Mouse (Mus musculus) ovary, postnatal 36 days (tissue): ENCODE data around the gene 1700008O03Rik.

Experiments used
- DNase-seq: peaks from one replicate; pipeline ENCODE4 v3.0.0; 2022; ENCODE audit warnings: low spot score, mixed read lengths

Gene 1700008O03Rik

DNA sequence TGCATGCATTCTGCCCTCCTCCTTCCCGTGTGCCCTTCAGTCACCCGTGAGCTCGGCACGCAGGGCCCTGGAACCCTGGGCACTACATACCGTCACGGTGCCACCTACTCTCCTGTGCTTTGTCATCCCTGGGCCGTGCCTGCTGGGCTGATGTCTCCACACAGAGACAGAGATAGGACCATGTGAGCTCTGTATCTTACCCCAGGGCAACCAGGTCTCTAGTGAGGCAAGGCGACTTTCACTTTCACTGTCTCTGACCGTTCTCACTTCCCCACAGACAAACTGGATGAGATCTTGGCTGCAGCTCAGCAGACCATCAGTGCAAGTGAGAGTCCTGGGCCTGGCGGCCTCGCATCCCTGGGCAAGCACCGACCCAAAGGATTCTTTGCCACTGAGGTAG lies 41.0 kb downstream of the 1700008O03Rik start:
- DNase-seq = no peak

GRCm38 (mm10) chr7:44343459-44344015 lies 42.1 kb downstream of the 1700008O03Rik start:
- no peak for DNase-seq

- no peak for DNase-seq
These were observed 43.9 kb downstream of the 1700008O03Rik start for GRCm38 (mm10) chr7:44341714-44342113.

- DNase-seq = no peak
These were observed 44.5 kb downstream of the 1700008O03Rik start for GRCm38 (mm10) chr7:44341119-44341518.

GRCm38 (mm10) chr7:44340226-44340625 lies 45.4 kb downstream of the 1700008O03Rik start:
- DNase-seq = no peak

DNA sequence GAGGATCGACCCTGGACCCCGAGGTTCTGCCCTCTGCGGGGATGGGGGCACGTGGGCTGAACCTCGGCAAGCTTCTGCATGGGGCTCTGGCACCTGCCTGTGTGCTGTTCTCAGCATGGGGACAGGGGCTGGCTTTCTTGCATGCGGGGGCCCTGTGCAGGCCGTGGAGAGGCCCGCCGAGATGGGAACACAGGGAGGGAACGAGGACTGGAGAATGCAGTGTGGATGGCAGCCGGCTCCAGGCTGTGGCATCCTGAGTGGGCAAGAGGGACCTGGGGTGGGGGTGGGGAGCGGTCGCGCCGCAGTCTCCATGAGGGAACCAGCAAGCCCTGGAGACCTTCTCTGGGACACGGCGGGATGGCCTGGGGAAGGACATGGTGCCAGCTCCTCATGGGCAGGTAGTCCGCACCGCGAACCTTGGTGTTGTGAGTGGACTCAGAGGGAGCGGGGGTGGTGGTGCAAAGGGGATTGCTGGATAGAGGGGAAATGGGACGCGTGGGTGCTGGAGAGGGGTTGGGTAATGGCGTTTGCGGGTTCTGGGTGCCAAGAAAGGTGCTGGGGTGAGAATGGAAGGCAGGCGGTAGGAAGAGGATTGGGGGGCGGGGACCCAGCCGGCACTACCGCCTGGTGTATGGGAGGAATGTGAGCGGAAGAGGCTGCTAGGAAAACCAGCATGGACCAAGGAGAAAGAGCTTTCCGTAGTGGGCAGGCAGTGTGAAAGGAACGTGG lies 48.3 kb downstream of the 1700008O03Rik start:
- DNase-seq = no peak

GRCm38 (mm10) chr7:44336046-44337021 lies 49.3 kb downstream of the 1700008O03Rik start:
- DNase-seq = no peak

GRCm38 (mm10) chr7:44335031-44335878 lies 50.4 kb downstream of the 1700008O03Rik start:
- no peak for DNase-seq

DNA sequence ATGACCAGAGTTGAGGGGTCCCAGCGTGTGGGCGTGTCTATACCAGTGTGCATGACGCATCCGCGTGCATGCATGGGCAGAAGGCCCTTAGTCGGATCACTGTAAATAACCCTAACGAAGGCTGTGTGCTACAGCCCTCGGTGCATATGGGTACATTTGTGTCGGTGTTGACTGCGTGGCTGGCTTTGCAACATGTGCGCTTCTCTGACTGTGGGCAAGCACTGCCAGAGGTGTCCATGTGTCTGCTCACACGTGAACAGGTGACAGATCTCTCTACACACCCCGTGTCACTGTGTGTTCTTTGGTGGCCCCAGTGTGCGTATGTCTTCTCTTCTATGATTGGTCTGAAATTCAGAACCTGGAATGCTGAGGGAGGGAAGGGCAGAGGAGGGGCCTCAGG lies 51.5 kb downstream of the 1700008O03Rik start:
- no peak for DNase-seq

- no peak for DNase-seq
These were observed 53.3 kb downstream of the 1700008O03Rik start for GRCm38 (mm10) chr7:44332336-44332735.

DNA sequence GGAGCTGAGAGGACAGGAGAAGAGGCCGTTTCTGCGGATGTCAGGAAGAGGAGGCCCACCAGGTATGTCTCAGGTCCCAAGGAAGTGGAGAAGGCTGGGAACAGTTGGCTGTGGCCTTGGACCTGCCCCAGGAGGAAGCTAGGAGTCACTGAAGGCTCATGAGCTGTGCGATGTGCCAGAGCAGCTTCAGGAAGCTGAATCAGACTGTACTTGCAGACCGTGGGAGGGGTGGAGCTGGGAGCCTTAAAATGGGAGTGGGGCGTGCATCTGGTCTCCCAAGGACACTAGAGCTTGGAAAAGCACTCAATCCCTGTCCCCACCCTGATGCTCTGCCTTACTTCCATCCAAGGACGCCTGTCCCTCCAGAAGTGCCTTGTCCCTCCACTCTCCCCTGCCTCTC lies 59.0 kb downstream of the 1700008O03Rik start:
- no peak for DNase-seq

DNA sequence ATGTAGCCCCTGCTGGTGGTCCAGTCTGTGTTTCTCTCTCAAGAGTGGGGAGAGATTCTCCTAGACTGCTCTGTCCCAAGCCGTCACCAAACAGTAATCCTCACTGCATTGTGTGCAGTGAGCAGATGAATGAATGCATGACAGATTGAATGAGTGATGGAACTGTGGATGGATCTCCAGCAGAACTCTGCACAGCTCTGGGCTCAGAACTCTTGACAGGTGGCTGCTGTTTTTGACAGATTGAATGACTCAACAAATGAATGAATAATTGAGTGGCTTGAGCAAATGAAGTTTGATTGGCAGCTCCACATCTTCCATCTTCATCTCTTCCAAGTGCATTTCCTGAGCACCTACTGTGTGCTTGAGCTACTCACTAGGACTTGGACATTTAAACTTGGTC lies 63.3 kb downstream of the 1700008O03Rik start:
- no peak for DNase-seq

GRCm38 (mm10) chr7:44320886-44321285 lies 64.7 kb downstream of the 1700008O03Rik start:
- DNase-seq = no peak

GRCm38 (mm10) chr7:44317913-44318312 lies 67.7 kb downstream of the 1700008O03Rik start:
- no peak for DNase-seq

DNA sequence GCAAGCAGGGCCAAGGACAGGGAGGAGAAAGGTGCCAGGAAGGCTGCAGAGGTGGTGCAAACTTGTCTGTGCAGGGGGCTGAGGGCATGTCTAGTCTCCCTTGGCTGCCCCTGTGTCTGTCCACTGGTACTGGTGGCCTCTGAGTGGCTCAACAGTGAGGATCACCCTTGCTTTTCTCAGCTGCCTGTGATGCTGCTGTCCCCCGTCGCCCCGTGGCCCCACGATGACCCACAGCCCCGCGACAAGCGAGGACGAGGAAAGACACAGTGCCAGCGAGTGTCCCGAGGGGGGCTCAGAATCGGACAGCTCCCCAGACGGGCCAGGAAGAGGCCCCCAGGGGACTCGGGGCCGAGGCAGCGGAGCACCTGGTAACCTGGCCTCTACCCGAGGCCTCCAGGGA lies 73.1 kb downstream of the 1700008O03Rik start:
- no peak for DNase-seq

DNA sequence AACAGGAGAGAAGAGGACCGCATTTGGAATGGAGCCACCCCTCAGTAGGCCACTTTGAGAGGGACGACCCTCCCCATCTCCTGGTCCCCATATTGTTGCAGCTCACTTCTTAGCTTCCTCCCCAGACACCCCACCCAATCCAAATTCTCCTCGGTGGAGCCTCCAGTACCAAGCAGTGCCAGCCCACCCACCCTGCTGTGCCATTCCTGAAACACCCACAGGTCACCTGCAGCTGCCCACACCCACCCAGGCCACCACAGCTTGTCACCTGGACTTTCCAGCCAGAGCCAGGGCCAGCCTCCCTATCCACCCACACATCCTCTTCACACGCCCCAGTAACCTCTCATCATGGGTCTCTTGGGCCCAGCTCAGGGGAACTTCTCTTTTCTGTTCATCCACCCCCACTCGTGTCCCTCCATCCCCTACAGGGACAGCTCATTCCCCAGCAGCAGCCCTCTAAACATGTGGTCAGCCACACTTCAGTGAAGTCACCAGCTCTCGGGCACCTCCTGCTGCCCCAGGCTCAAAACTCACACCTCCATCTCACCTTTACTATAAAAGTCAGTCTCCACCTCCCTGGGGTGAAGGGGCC lies 73.8 kb downstream of the 1700008O03Rik start:
- no peak for DNase-seq

DNA sequence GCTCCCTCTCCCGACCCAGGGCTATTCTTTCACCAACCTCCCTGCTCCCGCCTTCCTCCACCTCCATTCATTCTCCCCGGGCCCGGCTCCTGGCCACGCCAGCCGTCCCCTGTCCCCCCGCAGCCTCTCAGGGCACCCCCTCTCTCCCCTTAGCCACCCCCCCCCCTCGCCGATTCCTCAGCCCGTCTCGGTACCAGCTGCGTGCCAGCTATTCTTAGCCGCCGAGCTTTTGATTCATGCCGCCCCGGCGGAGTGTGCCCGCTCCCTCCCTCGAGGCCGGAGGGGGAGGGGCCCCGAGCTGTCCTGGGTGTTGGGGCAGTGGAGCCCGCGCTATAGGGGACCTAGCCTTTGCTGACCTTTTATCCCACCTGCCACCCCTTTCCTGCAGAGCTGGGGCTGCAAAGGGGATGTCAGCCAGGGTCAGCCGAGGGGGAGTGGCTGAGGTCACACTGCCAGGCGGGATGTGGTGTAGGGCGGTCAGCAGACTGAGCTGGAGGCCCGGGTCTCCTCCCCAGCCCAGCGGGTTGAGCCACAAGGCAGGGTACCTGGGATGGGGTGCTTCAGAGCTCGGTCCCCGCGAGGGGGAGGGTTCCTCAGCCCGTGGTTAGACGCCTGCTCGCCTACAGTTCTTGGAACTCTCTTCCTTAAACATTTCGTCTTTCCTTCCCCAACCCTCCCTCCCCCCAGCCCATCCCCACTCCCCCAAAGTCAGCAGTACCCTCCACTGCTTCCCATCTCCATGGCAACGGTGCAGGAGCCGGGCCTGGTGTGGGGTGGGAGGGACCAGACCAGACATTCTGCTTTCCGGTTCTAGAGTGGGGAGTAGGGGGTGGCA lies 74.5 kb downstream of the 1700008O03Rik start:
- DNase-seq = peak; percentile 35

DNA sequence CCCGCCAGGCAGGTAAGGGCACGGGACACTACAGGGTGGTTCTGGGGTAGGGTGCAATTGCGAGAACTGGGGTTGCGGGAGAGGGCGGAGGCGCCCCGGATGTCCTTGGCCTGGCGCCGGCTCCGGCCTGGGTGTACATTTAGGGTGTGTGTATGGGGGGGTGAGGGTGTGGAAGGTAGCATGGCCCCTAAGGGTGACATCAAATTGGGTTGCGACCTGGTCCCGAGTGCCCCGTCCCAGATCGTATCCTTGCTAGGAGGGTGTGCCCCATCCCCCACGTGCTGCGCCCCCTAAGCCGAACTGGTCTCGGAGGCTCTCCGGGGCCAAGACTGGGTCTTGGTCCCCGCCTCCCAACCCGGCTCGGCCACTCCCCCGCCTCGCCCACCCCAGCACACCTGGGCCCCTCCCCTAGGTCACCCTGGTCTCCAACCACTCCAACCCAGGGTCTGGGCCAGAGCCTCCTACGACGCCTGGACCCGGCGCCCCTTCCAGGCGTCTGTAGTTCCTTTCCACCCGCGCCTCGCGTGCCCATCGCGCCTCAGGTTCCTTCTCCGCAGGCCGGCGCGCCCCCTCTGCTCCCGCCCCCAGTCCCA lies 75.2 kb downstream of the 1700008O03Rik start:
- no peak for DNase-seq
